Mouse (Mus musculus) liver, embryonic 14.5 days (tissue): ENCODE data around the gene Tmem121.

Experiments
- CTCF ChIP-seq: IDR thresholded peaks from 2 replicates; pipeline ENCODE4 v1.5.1; 2016; ENCODE audit warnings: antibody characterized with exemption, low read depth, control low read depth
- EP300 ChIP-seq: IDR thresholded peaks from 2 replicates; pipeline ENCODE4 v1.6.1; 2016; ENCODE audit warnings: antibody characterized with exemption, low read depth

GRCm38 (mm10) chr12:113219867-113220266, 34.1 kb downstream of the Tmem121 start:
- TF ChIP-seq CTCF = peak; percentile 94
- TF ChIP-seq EP300 = no peak
